Mouse (Mus musculus) ES-E14 (cell line): ENCODE data around the gene Hoxa6.

Source experiments
- CHD2 ChIP-seq: IDR thresholded peaks from 2 replicates; pipeline ENCODE4 v1.6.1; 2014; ENCODE audit warnings: mild to moderate bottlenecking, low read depth, low read length, inconsistent platforms
- HCFC1 ChIP-seq: IDR thresholded peaks from 2 replicates; pipeline ENCODE4 v1.6.1; 2012; ENCODE audit warnings: low read length, inconsistent platforms, borderline replicate concordance; ENCODE audit not compliant: insufficient read depth
- MAFK ChIP-seq: IDR thresholded peaks from 2 replicates; pipeline ENCODE4 v1.6.1; 2014; ENCODE audit warnings: mild to moderate bottlenecking, low read depth, low read length, inconsistent platforms; ENCODE audit not compliant: insufficient read depth
- ZC3H11A ChIP-seq: IDR thresholded peaks from 2 replicates; pipeline ENCODE4 v1.6.1; 2012; ENCODE audit warnings: low read depth, mild to moderate bottlenecking, inconsistent platforms, low read length, borderline replicate concordance
- ZNF384 ChIP-seq: IDR thresholded peaks from 2 replicates; pipeline ENCODE4 v1.6.1; 2012; ENCODE audit warnings: low read depth, low read length, inconsistent platforms

DNA sequence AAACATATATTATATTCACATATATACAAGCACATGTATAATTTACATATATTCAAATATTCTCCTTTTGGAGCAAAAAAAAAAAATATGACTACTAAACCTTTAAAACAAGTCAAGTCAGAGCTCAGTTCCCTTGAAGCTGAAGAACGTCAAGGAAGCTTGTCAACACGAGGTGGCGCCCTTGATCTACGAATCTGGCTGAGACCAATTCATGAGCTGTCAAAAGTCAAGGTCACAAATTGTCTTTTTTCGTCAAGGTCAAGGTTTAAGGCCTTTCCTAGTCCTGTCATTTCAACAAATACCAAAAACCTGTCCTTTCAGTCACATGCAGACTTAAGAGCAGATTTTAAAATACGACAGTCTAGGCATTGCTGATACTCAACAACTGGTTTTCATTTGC lies 48.4 kb upstream of the Hoxa6 start:
- no peak for TF ChIP-seq ZNF384
- TF ChIP-seq CHD2: no peak
- TF ChIP-seq ZC3H11A: no peak
- TF ChIP-seq HCFC1: no peak
- TF ChIP-seq MAFK: no peak
